Mouse (Mus musculus) kidney, postnatal 0 days (tissue): Measurements from ENCODE around the gene 4833423E24Rik. TPM values are rescaled to one million over a fixed set of nuclear protein-coding genes. Genes with fewer than 3 reads are reported as not detected.

Source experiments
- ATAC-seq: fragments of 200-750 bp; cut with Nextera tagmentation; replicated peaks from 2 replicates; pipeline ENCODE4 v1.8.0; 2017; ENCODE audit warnings: low read depth, moderate number of reproducible peaks, moderate TSS enrichment, moderate library complexity; ENCODE audit not compliant: low FRiP score
- DNase-seq: peaks from one replicate; pipeline ENCODE4 v3.0.0-alpha.2; 2016; ENCODE audit warnings: low spot score
- H3K27ac ChIP-seq: fragments of 300-500 bp; sonication (generic); 2 replicates; pipeline ENCODE4 v1.5.1; 2014; ENCODE audit warnings: mild to moderate bottlenecking
- H3K27me3 ChIP-seq: fragments of 300-500 bp; sonication (generic); 2 replicates; pipeline ENCODE4 v1.6.1; 2014; ENCODE audit warnings: low read length, mixed read lengths; ENCODE audit not compliant: insufficient read depth
- H3K36me3 ChIP-seq: fragments of 300-500 bp; sonication (generic); 2 replicates; pipeline ENCODE4 v1.6.1; 2014; ENCODE audit warnings: low read length, mixed read lengths; ENCODE audit not compliant: insufficient read depth
- H3K4me1 ChIP-seq: fragments of 300-500 bp; sonication (generic); replicated peaks from 2 replicates; pipeline ENCODE4 v1.6.1; 2014; ENCODE audit warnings: antibody characterized with exemption, low read length, mixed read lengths; ENCODE audit not compliant: insufficient read depth
- H3K4me2 ChIP-seq: fragments of 300-500 bp; sonication (generic); 2 replicates; pipeline ENCODE4 v1.6.1; 2014; ENCODE audit warnings: mild to moderate bottlenecking, low read length, moderate library complexity, mixed read lengths
- H3K4me3 ChIP-seq: fragments of 300-500 bp; sonication (generic); replicated peaks from 2 replicates; pipeline ENCODE4 v1.5.1; 2014; ENCODE audit warnings: low read depth, low read length
- H3K9ac ChIP-seq: fragments of 300-500 bp; sonication (generic); 2 replicates; pipeline ENCODE4 v1.6.1; 2014; ENCODE audit warnings: low read depth, low read length
- H3K9me3 ChIP-seq: fragments of 300-500 bp; sonication (generic); replicated peaks from 2 replicates; pipeline ENCODE4 v1.6.1; 2016; ENCODE audit warnings: low read length, inconsistent platforms, mixed read lengths
- CTCF ChIP-seq: IDR thresholded peaks from 2 replicates; pipeline ENCODE4 v1.5.1; 2016; ENCODE audit warnings: antibody characterized with exemption, low read depth, mild to moderate bottlenecking, moderate library complexity
- WGBS: fragments of 180-500 bp; shearing (Covaris S2); extraction: QIAGEN DNeasy Blood & Tissue Kit; methylation state at CpG from one replicate; pipeline ENCODE4 v1.1.7; 2014; 5-methylcytosine and 5-hydroxymethylcytosine counted together
- polyA plus RNA-seq: library from polyadenylated mRNA; unstranded; fragments of >200 nt; fragmentation: Nextera tagmentation; extraction: Ambion mirVana; gene quantifications from 2 replicates; pipeline ENCODE4 v1.2.1, GENCODE M21; 2015

4833423E24Rik gene
- polyA plus RNA-seq, 1 experiment from 2014 or later: not detected

DNA sequence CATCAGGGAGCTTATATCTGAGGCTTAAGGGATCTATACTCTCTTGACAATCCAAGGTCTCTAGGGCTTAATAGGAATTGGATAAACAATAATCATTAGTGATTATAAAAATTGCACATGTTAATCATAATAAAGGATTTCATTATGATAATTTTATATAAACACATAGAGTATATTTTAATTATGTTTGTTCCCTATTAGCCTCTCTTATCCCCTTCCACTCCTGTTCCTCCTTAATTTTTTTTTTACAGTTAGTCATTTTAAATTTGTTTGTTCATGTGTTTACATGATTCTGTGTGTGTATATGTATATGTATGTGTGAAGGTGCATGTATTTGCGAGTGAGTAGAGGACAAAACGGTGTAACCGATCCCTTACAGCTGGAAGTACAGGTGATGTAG is 82.5 kb downstream of the 4833423E24Rik start, which contains the start of gene Olfr994:
TSS of gene Olfr994 (minus strand) at position 101 of the 400 bp plus-strand sequence.
- Histone ChIP-seq H3K27ac (no peak within 1 kb of the TSS), H3K4me2 (no peak within 1 kb of the TSS), H3K27me3 (no peaks in the 10 kb centered on the region), H3K36me3 (no peaks in the 10 kb centered on the region), H3K9me3 (no peaks in the 10 kb centered on the region), H3K4me1 (no peaks in the 10 kb centered on the region), H3K9ac (no peak within 1 kb of the TSS), H3K4me3 (no peak within 1 kb of the TSS)
- DNase-seq: no peak
- 88% methylated on average over 3 of the region's 3 CpGs for WGBS
- no peak for ATAC-seq
- no peak for TF ChIP-seq CTCF

Other genes starting within 250 kb of the 4833423E24Rik start
- not detected in 2 replicates for gene Olfr987, start 179.7 kb downstream of the 4833423E24Rik start, polyA plus RNA-seq
- not detected in 2 replicates for gene Olfr988, start 155.8 kb downstream of the 4833423E24Rik start, polyA plus RNA-seq
- not detected in 2 replicates for gene Olfr992, start 109.6 kb downstream of the 4833423E24Rik start, polyA plus RNA-seq
- gene Olfr993, start 104.1 kb downstream of the 4833423E24Rik start, polyA plus RNA-seq: not detected in 2 replicates
- not detected in 2 replicates for gene Olfr994, start 82.6 kb downstream of the 4833423E24Rik start, polyA plus RNA-seq
- not detected in 2 replicates for gene Olfr995, start 75.4 kb downstream of the 4833423E24Rik start, polyA plus RNA-seq
- gene Olfr996, start 60.2 kb upstream of the 4833423E24Rik start, polyA plus RNA-seq: not detected in 2 replicates
- not detected in 2 replicates for gene Olfr998, start 69.9 kb upstream of the 4833423E24Rik start, polyA plus RNA-seq
- not detected in 2 replicates for gene Olfr1000, start 92.9 kb upstream of the 4833423E24Rik start, polyA plus RNA-seq
- not detected in 2 replicates for gene Olfr1002, start 131.7 kb upstream of the 4833423E24Rik start, polyA plus RNA-seq
- gene Olfr154, start 145.4 kb upstream of the 4833423E24Rik start, polyA plus RNA-seq: not detected in 2 replicates
- not detected in 2 replicates for gene Olfr1006, start 159.7 kb upstream of the 4833423E24Rik start, polyA plus RNA-seq
- not detected in 2 replicates for gene Olfr1008, start 170.4 kb upstream of the 4833423E24Rik start, polyA plus RNA-seq
- gene Olfr1009, start 196.4 kb upstream of the 4833423E24Rik start, polyA plus RNA-seq: not detected in 2 replicates
- not detected in 2 replicates for gene Olfr1012, start 243.7 kb upstream of the 4833423E24Rik start, polyA plus RNA-seq
- gene Olfr1013, start 248.1 kb upstream of the 4833423E24Rik start, polyA plus RNA-seq: not detected in 2 replicates